Mouse (Mus musculus): ENCODE measurements at regions not wholly inside any gene's neighbourhood (a gene's known extent, or its start where the extent isn't known, plus 50 kb on each side); places are given as distances from the start of the nearest gene placed in this dataset.

DNA sequence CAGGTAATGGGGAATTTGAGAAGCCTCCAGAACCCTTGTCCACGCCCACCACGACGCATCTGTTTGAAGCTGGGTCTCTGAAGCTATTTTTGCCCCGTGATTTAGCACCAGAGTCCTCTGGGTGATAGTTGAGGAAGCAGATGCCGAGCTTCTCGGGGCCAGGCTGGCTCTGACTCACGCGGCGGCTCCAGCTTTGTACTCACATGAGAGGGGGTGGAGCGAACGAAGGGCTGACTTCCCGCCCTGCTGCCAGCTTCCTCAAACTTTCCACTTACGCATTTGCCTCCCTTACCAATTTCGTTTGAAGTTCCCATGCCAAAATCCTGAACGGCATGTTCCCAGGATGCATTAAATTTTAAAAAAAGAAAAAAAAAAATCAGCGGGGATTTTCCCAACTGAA is 74.1 kb upstream of the Hnrnpa3 start:
- DNase-seq (ENCODE audit: low spot score in 2 of 2), result peak; percentile 32 to 49

- DNase-seq (ENCODE audit: low spot score in 2 of 2), result peak; percentile 22 to 56
These were observed 70.5 kb upstream of the Hnrnpa3 start for GRCm38 (mm10) chr2:75588572-75588971.

DNA sequence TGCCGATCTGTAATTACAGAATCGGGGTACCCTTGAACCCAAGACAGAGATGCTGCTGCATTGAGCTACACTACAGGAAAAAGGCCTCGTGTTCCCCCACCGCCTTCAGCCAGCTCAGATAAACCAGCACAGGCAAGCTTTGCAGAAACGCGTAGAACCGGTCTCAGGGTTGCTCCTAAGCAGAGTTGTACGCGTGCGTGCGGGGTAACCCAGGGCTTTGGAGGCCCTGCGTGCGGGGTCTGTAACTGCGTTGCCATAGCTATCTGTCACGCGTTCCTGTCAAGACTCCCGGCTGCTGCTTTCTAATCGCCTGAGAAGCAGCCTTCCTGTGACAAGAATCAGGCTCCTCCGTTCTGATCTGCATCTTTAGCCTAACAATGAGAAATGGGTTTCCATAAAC is 69.6 kb upstream of the Hnrnpa3 start:
- peak in 1 of 2 experiments; percentile 19 for DNase-seq (ENCODE audit: low spot score in 2 of 2)

GRCm38 (mm10) chr2:75590175-75590574 is 68.9 kb upstream of the Hnrnpa3 start:
- DNase-seq (ENCODE audit: low spot score in 2 of 2), result peak; percentile 76 to 82

GRCm38 (mm10) chr2:75600511-75600910 is 58.5 kb upstream of the Hnrnpa3 start:
- no peak for DNase-seq (ENCODE audit: low spot score in 2 of 2)

- no peak for DNase-seq (ENCODE audit: low spot score in 2 of 2)
These were observed 55.7 kb upstream of the Hnrnpa3 start for GRCm38 (mm10) chr2:75603175-75603871.

- DNase-seq (ENCODE audit: low spot score in 2 of 2), result no peak
These were observed 53.4 kb upstream of the Hnrnpa3 start for GRCm38 (mm10) chr2:75605634-75606033.

DNA sequence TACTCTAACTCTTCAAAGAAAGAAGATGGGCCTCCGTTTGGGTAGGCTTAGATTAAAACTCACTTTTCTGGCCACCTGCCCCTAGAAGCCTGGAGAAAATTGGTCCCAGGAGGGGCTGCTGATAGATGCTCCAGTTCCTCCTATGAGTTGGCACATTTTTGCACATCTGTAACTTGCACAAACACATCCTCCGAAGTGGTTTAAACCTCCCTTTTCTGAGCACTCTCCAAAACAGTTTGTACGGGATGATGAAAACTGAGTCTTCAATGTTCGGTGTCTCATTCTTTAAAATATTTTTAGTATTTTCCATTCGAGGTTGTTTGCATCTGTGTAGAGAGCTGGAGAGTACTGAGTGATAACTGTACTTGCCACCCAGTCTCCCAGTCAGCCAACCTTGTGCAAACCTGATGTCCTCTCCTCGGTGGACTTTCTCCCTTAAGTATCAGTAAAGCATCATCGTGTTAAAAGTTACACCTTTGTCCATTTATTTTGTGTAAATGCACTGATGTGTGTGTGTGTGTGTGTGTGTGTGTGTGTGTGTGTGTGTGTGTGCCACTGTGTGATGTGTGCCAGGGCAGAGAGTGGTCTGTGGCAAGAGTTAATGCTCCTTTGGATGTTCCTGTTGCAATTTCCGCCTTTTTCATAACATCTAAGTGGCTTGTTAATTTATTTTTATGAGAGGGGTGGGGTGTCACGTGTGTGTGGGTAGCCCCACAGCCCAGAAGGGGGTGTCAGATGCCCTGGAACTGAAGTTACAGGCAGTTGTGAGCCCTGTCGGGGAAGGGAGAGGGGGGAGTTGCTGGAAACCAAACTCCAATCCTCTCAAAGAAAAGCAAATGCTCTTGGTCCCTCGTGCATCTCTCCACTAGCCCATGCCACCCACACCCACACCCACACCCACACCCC is 51.8 kb upstream of the Hnrnpa3 start:
- DNase-seq (ENCODE audit: low spot score in 2 of 2), result no peak

- DNase-seq (ENCODE audit: low spot score in 2 of 2), result no peak
These were observed 51.1 kb upstream of the Hnrnpa3 start for GRCm38 (mm10) chr2:75607958-75608357.

DNA sequence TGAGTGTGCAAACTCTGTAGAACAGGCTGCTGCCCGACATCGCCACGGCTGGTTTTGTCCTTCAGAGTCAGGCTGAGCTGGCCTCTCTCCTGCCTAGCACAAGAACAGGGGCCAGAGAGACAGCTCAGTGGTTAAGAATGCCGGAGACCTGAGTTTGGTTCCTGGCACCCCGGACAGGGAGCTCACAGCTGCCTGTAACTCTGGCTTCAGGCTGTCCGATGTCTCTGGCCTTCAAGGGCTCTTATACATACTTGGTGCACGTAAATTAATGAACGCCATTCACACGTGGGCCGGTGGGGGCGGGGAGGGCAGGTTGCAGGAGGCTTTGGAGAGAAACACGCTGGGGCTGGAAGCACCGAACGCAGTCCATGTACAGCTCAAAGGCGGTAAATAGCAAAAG is 50.6 kb upstream of the Hnrnpa3 start:
- DNase-seq (ENCODE audit: low spot score in 2 of 2), result no peak

DNA sequence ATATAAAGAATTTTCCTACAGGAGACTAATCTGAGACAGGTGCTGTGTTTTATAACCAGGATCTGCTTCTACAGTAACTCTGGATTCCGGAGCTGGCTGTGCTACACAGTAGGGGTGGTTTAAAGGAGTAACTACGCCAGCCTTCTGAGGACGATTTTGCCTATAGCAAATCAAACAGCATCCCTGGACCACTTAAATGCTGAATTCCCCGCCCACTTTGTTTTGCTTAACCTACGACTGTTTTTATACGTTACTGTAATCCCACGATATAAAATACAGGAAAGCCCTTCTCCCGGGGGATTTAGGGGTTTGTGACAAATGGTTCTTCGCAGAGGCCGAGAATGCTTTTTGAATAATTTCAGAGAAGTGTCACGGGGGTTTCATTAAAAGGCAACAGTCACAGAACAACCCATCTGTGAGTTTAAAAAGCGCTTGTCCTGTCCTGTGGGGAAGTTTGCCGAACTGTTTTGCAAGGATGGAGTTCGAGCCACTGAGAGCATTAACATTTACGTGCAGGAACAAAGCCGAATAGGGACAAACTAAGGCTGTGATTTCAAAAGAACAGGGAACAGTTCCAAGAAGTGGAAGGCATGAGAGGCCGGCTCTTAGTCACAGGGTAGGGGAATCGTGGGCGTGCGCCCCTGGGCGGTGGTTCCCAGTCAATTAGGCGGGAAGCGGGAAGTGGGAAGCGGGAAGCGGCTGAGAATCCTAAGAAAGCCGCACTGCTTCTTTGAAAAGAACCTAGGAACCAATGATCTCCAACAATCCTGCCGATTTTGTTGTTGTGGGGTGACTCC is 49.7 kb upstream of the Hnrnpa3 start:
- DNase-seq (ENCODE audit: low spot score in 2 of 2), result no peak
